Comparison of ENCODE assay signal across 19 mouse cellular contexts in genomic region chr5:18489709-18490108, GRCm38 (mm10).
DNase-seq lines count a peak whose midpoint lies in the region; ATAC-seq and TF ChIP-seq lines count a peak whose summit lies in the region.
"Had no signal": no experiment of that assay in that cellular context is flagged by ENCODE, and none has a peak within 500 bp of the region (broad histone marks: within the 10 kb centered on the region; RNA-seq: fewer than 3 reads in every experiment).

No protein-coding gene starts in this region.

- H3K36me3 ChIP-seq in intestine, embryonic 15.5 days: no peaks in the 10 kb centered on the region
- H3K36me3 ChIP-seq in intestine, postnatal 0 days (ENCODE audit: control insufficient read depth, insufficient read depth): no peaks in the 10 kb centered on the region
- H3K36me3 ChIP-seq in intestine, embryonic 16.5 days (ENCODE audit: control insufficient read depth, insufficient read depth, low read length): no peaks in the 10 kb centered on the region
- H3K36me3 ChIP-seq in liver, embryonic 11.5 days (ENCODE audit: control insufficient read depth, insufficient read depth, low read length): no peaks in the 10 kb centered on the region
- H3K36me3 ChIP-seq: G1E had no signal

- WGBS in intestine, embryonic 15.5 days: 62% methylated on average over 3 of the region's 3 CpGs
- 40% methylated on average over 3 of the region's 3 CpGs for WGBS in intestine, postnatal 0 days
- 59% methylated on average over 3 of the region's 3 CpGs for WGBS in intestine, embryonic 16.5 days
- 64% methylated on average over 3 of the region's 3 CpGs for WGBS in liver, embryonic 11.5 days

- H3K9me3 ChIP-seq in intestine, embryonic 15.5 days: no peaks in the 10 kb centered on the region
- H3K9me3 ChIP-seq in intestine, postnatal 0 days (ENCODE audit: control insufficient read depth): no peaks in the 10 kb centered on the region
- no peaks in the 10 kb centered on the region for H3K9me3 ChIP-seq in intestine, embryonic 16.5 days (ENCODE audit: control insufficient read depth, low read length)
- no peaks in the 10 kb centered on the region for H3K9me3 ChIP-seq in liver, embryonic 11.5 days (ENCODE audit: control insufficient read depth, low read length)
- H3K9me3 ChIP-seq: G1E had no signal

- H3K9ac ChIP-seq in intestine, embryonic 15.5 days: no peak overlapping the region
- H3K9ac ChIP-seq in intestine, postnatal 0 days (ENCODE audit: low read depth, low read length): no peak overlapping the region
- no peak overlapping the region for H3K9ac ChIP-seq in intestine, embryonic 16.5 days (ENCODE audit: low read depth, low read length)
- no peak overlapping the region for H3K9ac ChIP-seq in liver, embryonic 11.5 days (ENCODE audit: low read depth, low read length)

- ATAC-seq in intestine, embryonic 15.5 days: peak; percentile 52
- ATAC-seq in intestine, postnatal 0 days: no peak
- peak; percentile 65 for ATAC-seq in intestine, embryonic 16.5 days
- no peak for ATAC-seq in liver, embryonic 11.5 days (replicated peaks; ENCODE audit: low FRiP score)
- ATAC-seq: activated CD4-positive, CD25-positive, alpha-beta regulatory T cell, adult 4 months; CD4-positive, CD25-positive, alpha-beta regulatory T cell, adult 4 months; Patski had no signal

- no peak for TF ChIP-seq CTCF in intestine, postnatal 0 days (IDR thresholded peaks at IDR 0.05; ENCODE audit: low read depth)

- no peak overlapping the region for H3K4me2 ChIP-seq in intestine, embryonic 15.5 days (replicated peaks)
- H3K4me2 ChIP-seq in intestine, postnatal 0 days (replicated peaks; ENCODE audit: low read depth): no peak overlapping the region
- H3K4me2 ChIP-seq in intestine, embryonic 16.5 days (ENCODE audit: low read depth, low read length): no peak overlapping the region
- no peak overlapping the region for H3K4me2 ChIP-seq in liver, embryonic 11.5 days

- H3K4me3 ChIP-seq in intestine, embryonic 15.5 days (replicated peaks): no peak overlapping the region
- no peak overlapping the region for H3K4me3 ChIP-seq in intestine, postnatal 0 days (ENCODE audit: low read depth, low read length)
- H3K4me3 ChIP-seq in intestine, embryonic 16.5 days (ENCODE audit: low read length): no peak overlapping the region
- H3K4me3 ChIP-seq in liver, embryonic 11.5 days (ENCODE audit: low read depth, low read length): no peak overlapping the region

- H3K27me3 ChIP-seq in intestine, embryonic 15.5 days (replicated peaks): no peaks in the 10 kb centered on the region
- no peaks in the 10 kb centered on the region for H3K27me3 ChIP-seq in intestine, postnatal 0 days (replicated peaks; ENCODE audit: control insufficient read depth, insufficient read depth, low read length)
- H3K27me3 ChIP-seq in intestine, embryonic 16.5 days (replicated peaks; ENCODE audit: control insufficient read depth, insufficient read depth, low read length): no peaks in the 10 kb centered on the region
- H3K27me3 ChIP-seq in liver, embryonic 11.5 days (replicated peaks; ENCODE audit: control insufficient read depth, insufficient read depth, low read length): no peaks in the 10 kb centered on the region
- H3K27me3 ChIP-seq: CH12.LX had no signal

- no peak overlapping the region for H3K27ac ChIP-seq in intestine, embryonic 15.5 days
- no peak overlapping the region for H3K27ac ChIP-seq in intestine, postnatal 0 days (ENCODE audit: low read depth, low read length)
- H3K27ac ChIP-seq in intestine, embryonic 16.5 days (ENCODE audit: low read length): no peak overlapping the region
- H3K27ac ChIP-seq in liver, embryonic 11.5 days (ENCODE audit: low read depth, low read length): no peak overlapping the region

- no peak for DNase-seq in liver, embryonic 11.5 days (ENCODE audit: low spot score)
- DNase-seq: adrenal gland, adult 2 months; adrenal gland, adult 8-10 months; adrenal gland, postnatal 10 days; adrenal gland, postnatal 14 days; adrenal gland, postnatal 25 days; adrenal gland, postnatal 36 days; B cell, adult 2 months; cerebellum, adult 11 months; cerebellum, adult 11-12 months; cerebellum, adult 18-20 months had no signal

- no peaks in the 10 kb centered on the region for H3K4me1 ChIP-seq in intestine, embryonic 15.5 days (replicated peaks)
- H3K4me1 ChIP-seq in intestine, postnatal 0 days (replicated peaks; ENCODE audit: control insufficient read depth, insufficient read depth, low read length): no peaks in the 10 kb centered on the region
- no peaks in the 10 kb centered on the region for H3K4me1 ChIP-seq in intestine, embryonic 16.5 days (ENCODE audit: control insufficient read depth, insufficient read depth, low read length)
- H3K4me1 ChIP-seq in liver, embryonic 11.5 days (replicated peaks; ENCODE audit: control insufficient read depth, insufficient read depth, low read length): no peaks in the 10 kb centered on the region

Comparison
In these comparisons a context has a peak if more than half of its experiments do, and no peak if none do; other contexts are left out.
1. ATAC-seq: peak in intestine, embryonic 15.5 days (single experiment) and intestine, embryonic 16.5 days (single experiment); none in intestine, postnatal 0 days (single experiment) and liver, embryonic 11.5 days (single experiment).